Mouse (Mus musculus): ENCODE results near the gene Angptl4. TPM values are rescaled to one million over a fixed set of nuclear protein-coding genes. Genes with fewer than 3 reads are reported as not detected.
"Not testable (repeated sequence)": the region's sequence is repeated elsewhere in the genome, so short reads cannot be mapped to it uniquely, and the experiment has no call there.

The Angptl4 gene
- total RNA-seq, 1 experiment from 2014 or later = 0.29 TPM

GRCm38 (mm10) chr17:33771617-33772016 is 10.0 kb downstream of the Angptl4 start:
- ATAC-seq (replicated peaks; ENCODE audit: insufficient number of reproducible peaks, low FRiP score, low TSS enrichment, poor library complexity, severe bottlenecking) = no peak

GRCm38 (mm10) chr17:33766389-33766788 is 15.2 kb downstream of the Angptl4 start:
- ATAC-seq (replicated peaks; ENCODE audit: insufficient number of reproducible peaks, low FRiP score, low TSS enrichment, poor library complexity, severe bottlenecking) = no peak

GRCm38 (mm10) chr17:33760255-33761165 is 21.1 kb downstream of the Angptl4 start, which contains the start of gene Rab11b:
TSS of gene Rab11b (minus strand) at chr17:33760530.
- ATAC-seq (replicated peaks; ENCODE audit: insufficient number of reproducible peaks, low FRiP score, low TSS enrichment, poor library complexity, severe bottlenecking) = peak; percentile 96

GRCm38 (mm10) chr17:33759767-33760254 is 21.8 kb downstream of the Angptl4 start:
- peak; percentile 40 for ATAC-seq (replicated peaks; ENCODE audit: insufficient number of reproducible peaks, low FRiP score, low TSS enrichment, poor library complexity, severe bottlenecking)

- ATAC-seq (replicated peaks; ENCODE audit: insufficient number of reproducible peaks, low FRiP score, low TSS enrichment, poor library complexity, severe bottlenecking) = no peak
Measured at GRCm38 (mm10) chr17:33757231-33757630, 24.4 kb downstream of the Angptl4 start.

- no peak for ATAC-seq (replicated peaks; ENCODE audit: insufficient number of reproducible peaks, low FRiP score, low TSS enrichment, poor library complexity, severe bottlenecking)
Measured at GRCm38 (mm10) chr17:33756108-33756790, 25.4 kb downstream of the Angptl4 start.

- no peak for ATAC-seq (replicated peaks; ENCODE audit: insufficient number of reproducible peaks, low FRiP score, low TSS enrichment, poor library complexity, severe bottlenecking)
Measured at GRCm38 (mm10) chr17:33755418-33756107, 26.1 kb downstream of the Angptl4 start.

GRCm38 (mm10) chr17:33754656-33755055 is 27.0 kb downstream of the Angptl4 start:
- ATAC-seq (replicated peaks; ENCODE audit: insufficient number of reproducible peaks, low FRiP score, low TSS enrichment, poor library complexity, severe bottlenecking) = no peak

GRCm38 (mm10) chr17:33752297-33752696 is 29.3 kb downstream of the Angptl4 start:
- ATAC-seq (replicated peaks; ENCODE audit: insufficient number of reproducible peaks, low FRiP score, low TSS enrichment, poor library complexity, severe bottlenecking) = no peak

GRCm38 (mm10) chr17:33751181-33751580 is 30.4 kb downstream of the Angptl4 start:
- no peak for ATAC-seq (replicated peaks; ENCODE audit: insufficient number of reproducible peaks, low FRiP score, low TSS enrichment, poor library complexity, severe bottlenecking)

- ATAC-seq (replicated peaks; ENCODE audit: insufficient number of reproducible peaks, low FRiP score, low TSS enrichment, poor library complexity, severe bottlenecking) = no peak
Measured at GRCm38 (mm10) chr17:33749451-33749850, 32.2 kb downstream of the Angptl4 start.

- no peak; the same call in 1 of the 2 replicates for ATAC-seq (replicated peaks; ENCODE audit: insufficient number of reproducible peaks, low FRiP score, low TSS enrichment, poor library complexity, severe bottlenecking)
Measured at GRCm38 (mm10) chr17:33746011-33746410, 35.6 kb downstream of the Angptl4 start.

GRCm38 (mm10) chr17:33744686-33745384 is 36.8 kb downstream of the Angptl4 start:
- no peak for ATAC-seq (replicated peaks; ENCODE audit: insufficient number of reproducible peaks, low FRiP score, low TSS enrichment, poor library complexity, severe bottlenecking)

- no peak for ATAC-seq (replicated peaks; ENCODE audit: insufficient number of reproducible peaks, low FRiP score, low TSS enrichment, poor library complexity, severe bottlenecking)
Measured at GRCm38 (mm10) chr17:33742420-33742819, 39.2 kb downstream of the Angptl4 start.

- not testable (repeated sequence) for ATAC-seq (replicated peaks; ENCODE audit: insufficient number of reproducible peaks, low FRiP score, low TSS enrichment, poor library complexity, severe bottlenecking)
Measured at GRCm38 (mm10) chr17:33733526-33733925, 48.1 kb downstream of the Angptl4 start.

GRCm38 (mm10) chr17:33732556-33733083 is 49.0 kb downstream of the Angptl4 start:
- not testable (repeated sequence) for ATAC-seq (replicated peaks; ENCODE audit: insufficient number of reproducible peaks, low FRiP score, low TSS enrichment, poor library complexity, severe bottlenecking)

GRCm38 (mm10) chr17:33729215-33729614 is 52.4 kb downstream of the Angptl4 start:
- no peak for ATAC-seq (replicated peaks; ENCODE audit: insufficient number of reproducible peaks, low FRiP score, low TSS enrichment, poor library complexity, severe bottlenecking)

- no peak for ATAC-seq (replicated peaks; ENCODE audit: insufficient number of reproducible peaks, low FRiP score, low TSS enrichment, poor library complexity, severe bottlenecking)
Measured at GRCm38 (mm10) chr17:33728396-33728795, 53.2 kb downstream of the Angptl4 start.
